Mouse (Mus musculus) liver, adult 2 months (tissue): ENCODE results near the gene Tmem82.

ENCODE experiments used
- CTCF ChIP-seq: fragments of 200-500 bp; IDR thresholded peaks from 2 replicates; pipeline ENCODE4 v1.5.1; 2011; ENCODE audit warnings: low read depth, low read length, control low read depth
- POLR2A ChIP-seq: fragments of 200-500 bp; IDR thresholded peaks from 2 replicates; pipeline ENCODE4 v1.6.1; 2011; ENCODE audit warnings: low read length, control low read depth; ENCODE audit not compliant: insufficient read depth; ENCODE audit errors: extremely low read depth

GRCm38 (mm10) chr4:141653813-141654212 is 35.4 kb upstream of the Tmem82 start:
- TF ChIP-seq CTCF (no peak), POLR2A (no peak)
